Comparison of ENCODE assay signal across 17 mouse cellular contexts in the genomic region with DNA sequence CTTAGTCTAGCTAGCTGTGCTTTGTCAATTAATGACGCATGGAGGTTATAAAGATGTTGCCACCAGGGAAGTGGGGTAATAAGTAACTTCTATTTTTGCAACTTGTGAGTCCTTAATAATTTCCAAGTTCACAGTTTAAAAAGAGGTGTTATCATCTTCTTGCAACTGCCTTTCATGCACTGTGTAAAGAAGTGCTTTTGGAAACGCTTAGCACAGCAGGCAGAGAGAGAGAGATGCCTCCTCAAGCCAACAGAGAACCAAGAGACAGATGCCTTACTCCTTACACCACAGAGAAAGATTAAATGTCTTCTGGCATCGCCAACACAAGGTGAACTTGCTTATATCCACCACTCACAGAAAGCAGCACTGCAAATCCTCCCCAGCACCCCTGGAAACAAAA.
"Had no signal": no experiment of that assay in that cellular context is flagged by ENCODE, and none has a peak within 500 bp of the region (broad histone marks: within the 10 kb centered on the region; RNA-seq: fewer than 3 reads in every experiment).

No protein-coding gene starts in this region.

- H3K9me3 ChIP-seq: intestine, embryonic 15.5 days; liver, embryonic 13.5 days; neural tube, embryonic 12.5 days had no signal

- DNase-seq: kidney, adult 11 months; kidney, postnatal 36 days; liver, embryonic 13.5 days; lung, adult 2 months; lung, postnatal 14 days; lung, postnatal 4 days; retina, postnatal 1 day; right cerebral cortex, postnatal 25 days; thymus, adult 2 months; thymus, postnatal 14 days; thymus, postnatal 4 days had no signal

- H3K27me3 ChIP-seq: intestine, embryonic 15.5 days; midbrain, embryonic 12.5 days; neural tube, embryonic 12.5 days; neural tube, embryonic 15.5 days had no signal

- H3K4me1 ChIP-seq: intestine, embryonic 15.5 days; liver, embryonic 13.5 days; midbrain, embryonic 12.5 days; neural tube, embryonic 12.5 days; neural tube, embryonic 15.5 days had no signal

- H3K36me3 ChIP-seq: intestine, embryonic 15.5 days; liver, embryonic 13.5 days; midbrain, embryonic 12.5 days; neural tube, embryonic 12.5 days; neural tube, embryonic 15.5 days had no signal

- ATAC-seq: intestine, embryonic 15.5 days had no signal

- H3K4me2 ChIP-seq: intestine, embryonic 15.5 days; liver, embryonic 13.5 days; midbrain, embryonic 12.5 days; neural tube, embryonic 12.5 days; neural tube, embryonic 15.5 days had no signal

- H3K4me3 ChIP-seq: intestine, embryonic 15.5 days; left cerebral cortex, adult 2 months; liver, embryonic 13.5 days; midbrain, embryonic 12.5 days; neural tube, embryonic 12.5 days; neural tube, embryonic 15.5 days had no signal

- H3K27ac ChIP-seq: intestine, embryonic 15.5 days; kidney, postnatal 0 days; left cerebral cortex, adult 2 months; liver, embryonic 13.5 days; midbrain, embryonic 12.5 days; neural tube, embryonic 12.5 days; neural tube, embryonic 15.5 days had no signal

- H3K9ac ChIP-seq: intestine, embryonic 15.5 days; liver, embryonic 13.5 days; midbrain, embryonic 12.5 days; neural tube, embryonic 12.5 days; neural tube, embryonic 15.5 days had no signal
